Mouse (Mus musculus) central nervous system, embryonic 18 days (tissue): ENCODE measurements around the gene Trpc4ap. TPM values are rescaled to one million over a fixed set of nuclear protein-coding genes. Genes with fewer than 3 reads are reported as not detected.

Experiments
- polyA plus RNA-seq: library from polyadenylated mRNA; depleted of rRNA; stranded (reverse); fragments of >200 nt; gene quantifications from 2 replicates; pipeline ENCODE4 v1.2.3, GENCODE M21; 2012; rRNA removed

The Trpc4ap gene
- 158 and 171 TPM in 2 replicates for polyA plus RNA-seq

GRCm38 (mm10) chr2:155691723-155692493 is at the start of gene Trpc4ap:
Trpc4ap (minus strand) TSS chr2:155692384.

GRCm38 (mm10) chr2:155735766-155736165 is 43.6 kb upstream of the Trpc4ap start, which contains the start of gene Gm17581:
Gm17581 (minus strand) TSS chr2:155735866.

GRCm38 (mm10) chr2:155729158-155729645 is 37.0 kb upstream of the Trpc4ap start, which contains the start of gene Edem2:
Edem2 (minus strand) TSS chr2:155729475.

DNA sequence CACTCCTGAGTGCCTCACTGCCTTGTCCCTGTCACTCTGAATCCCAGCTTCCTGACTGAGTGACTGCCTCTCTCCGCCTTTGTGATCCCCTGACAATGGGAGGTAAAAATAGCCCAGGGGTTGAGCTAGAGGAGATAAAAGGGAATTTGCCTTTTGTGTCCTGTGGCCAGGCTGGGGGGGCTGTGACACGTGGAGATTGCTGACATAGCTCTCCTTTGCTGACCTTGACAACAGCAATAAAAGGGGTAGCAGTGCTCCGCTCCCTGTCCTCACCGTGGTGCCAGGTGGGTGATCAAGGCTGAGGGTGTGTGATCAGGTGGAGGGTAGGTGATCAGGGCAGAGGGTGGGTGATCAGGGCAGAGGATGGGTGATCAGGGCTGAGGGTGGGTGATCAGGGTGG is 81.2 kb downstream of the Trpc4ap start, which contains the start of gene Myh7b:
Gene Myh7b, plus strand, starts transcription at position 235 of the 400 bp plus-strand sequence.

GRCm38 (mm10) chr2:155592137-155592853 is 99.9 kb downstream of the Trpc4ap start, which contains the start of gene Gss:
Gss (minus strand) TSS chr2:155592810.

Other genes with a start within 250 kb of the Trpc4ap start
- gene Ncoa6, start 218.5 kb downstream of the Trpc4ap start, polyA plus RNA-seq = 53.6 and 53.9 TPM in 2 replicates
- 29.8 and 33.9 TPM in 2 replicates for gene Acss2, start 174.4 kb downstream of the Trpc4ap start, polyA plus RNA-seq
- 151 and 168 TPM in 2 replicates for gene Ggt7, start 174.1 kb downstream of the Trpc4ap start, polyA plus RNA-seq
- gene Gss, start 99.6 kb downstream of the Trpc4ap start, polyA plus RNA-seq = 8.3 TPM in 2 replicates
- gene Myh7b, start 81.2 kb downstream of the Trpc4ap start, polyA plus RNA-seq = 0.54 and 2.7 TPM in 2 replicates
- gene Edem2, start 37.1 kb upstream of the Trpc4ap start, polyA plus RNA-seq = 75.1 and 76.4 TPM in 2 replicates
- gene Gm17581, start 43.5 kb upstream of the Trpc4ap start, polyA plus RNA-seq = not detected in 2 replicates
- 2.1 TPM in 2 replicates for gene Procr, start 58.7 kb upstream of the Trpc4ap start, polyA plus RNA-seq
- 86.0 and 89.4 TPM in 2 replicates for gene Mmp24, start 83.0 kb upstream of the Trpc4ap start, polyA plus RNA-seq
- 34.6 and 35.2 TPM in 2 replicates for gene BC029722, start 127.0 kb upstream of the Trpc4ap start, polyA plus RNA-seq
- 75.0 and 88.9 TPM in 2 replicates for gene Eif6, start 134.5 kb upstream of the Trpc4ap start, polyA plus RNA-seq
- gene Fam83c, start 142.5 kb upstream of the Trpc4ap start, polyA plus RNA-seq = not detected in 2 replicates
- 52.4 and 54.0 TPM in 2 replicates for gene Uqcc1, start 237.9 kb upstream of the Trpc4ap start, polyA plus RNA-seq
- gene Gm15557, start 248.3 kb upstream of the Trpc4ap start, polyA plus RNA-seq = not detected in 2 replicates